Mouse (Mus musculus): ENCODE data around the gene Tdrd1. TPM values are rescaled to one million over a fixed set of nuclear protein-coding genes. Genes with fewer than 3 reads are reported as not detected.

Tdrd1 gene
- polyA plus RNA-seq, 1 experiment from 2014 or later, result 0.60 TPM

- no peak for DNase-seq (ENCODE audit: low spot score)
- Histone ChIP-seq H3K27ac (replicated peaks) (no peak overlapping the region), H3K27me3 (replicated peaks; ENCODE audit: low read depth, poor library complexity, severe bottlenecking) (no peaks in the 10 kb centered on the region), H3K4me3 (no peak overlapping the region), H3K9me3 (no peaks in the 10 kb centered on the region), H3K36me3 (replicated peaks) (no peaks in the 10 kb centered on the region), H3K4me1 (peaks cover 29% of the 10 kb centered on the region)
- 83% methylated on average over 5 of the region's 5 CpGs for WGBS
Measured at GRCm38 (mm10) chr19:56893326-56893725, 67.3 kb downstream of the Tdrd1 start.

GRCm38 (mm10) chr19:56897654-56898053, 71.6 kb downstream of the Tdrd1 start:
- Histone ChIP-seq H3K9me3 (no peaks in the 10 kb centered on the region), H3K27me3 (replicated peaks; ENCODE audit: low read depth, poor library complexity, severe bottlenecking) (0 out of 2 replicates have a peak, but pooled peaks cover 4% of the 10 kb centered on the region), H3K4me3 (no peak overlapping the region), H3K36me3 (replicated peaks) (no peaks in the 10 kb centered on the region), H3K4me1 (peaks cover 5% of the 10 kb centered on the region; the same call in 1 of the 2 replicates), H3K27ac (replicated peaks) (no peak overlapping the region)
- no peak for DNase-seq (ENCODE audit: low spot score)
- WGBS, result 82% methylated on average over 16 of the region's 16 CpGs

GRCm38 (mm10) chr19:56904095-56904494, 78.1 kb downstream of the Tdrd1 start:
- H3K27me3 ChIP-seq (replicated peaks; ENCODE audit: low read depth, poor library complexity, severe bottlenecking), result 0 out of 2 replicates have a peak, but pooled peaks cover 4% of the 10 kb centered on the region
- no peak overlapping the region for H3K27ac ChIP-seq (replicated peaks)
- H3K9me3 ChIP-seq, result no peaks in the 10 kb centered on the region
- DNase-seq (ENCODE audit: low spot score), result no peak
- H3K4me1 ChIP-seq, result peaks cover 21% of the 10 kb centered on the region
- H3K36me3 ChIP-seq (replicated peaks), result no peaks in the 10 kb centered on the region
- 71% methylated on average over 3 of the region's 3 CpGs for WGBS
- no peak overlapping the region for H3K4me3 ChIP-seq

GRCm38 (mm10) chr19:56905395-56905794, 79.4 kb downstream of the Tdrd1 start:
- peaks cover 22% of the 10 kb centered on the region for H3K4me1 ChIP-seq
- DNase-seq (ENCODE audit: low spot score), result no peak
- H3K4me3 ChIP-seq, result no peak overlapping the region
- no peaks in the 10 kb centered on the region for H3K36me3 ChIP-seq (replicated peaks)
- 0 out of 2 replicates have a peak, but pooled peaks cover 4% of the 10 kb centered on the region for H3K27me3 ChIP-seq (replicated peaks; ENCODE audit: low read depth, poor library complexity, severe bottlenecking)
- no peaks in the 10 kb centered on the region for H3K9me3 ChIP-seq
- 84% methylated on average over 7 of the region's 7 CpGs for WGBS
- H3K27ac ChIP-seq (replicated peaks), result no peak overlapping the region

- WGBS, result 31% methylated on average over 3 of the region's 3 CpGs
- Histone ChIP-seq H3K9me3 (no peaks in the 10 kb centered on the region), H3K4me3 (no peak overlapping the region), H3K36me3 (replicated peaks) (no peaks in the 10 kb centered on the region), H3K27me3 (replicated peaks; ENCODE audit: low read depth, poor library complexity, severe bottlenecking) (no peaks in the 10 kb centered on the region), H3K4me1 (peaks cover 30% of the 10 kb centered on the region), H3K27ac (replicated peaks) (no peak overlapping the region)
- DNase-seq (ENCODE audit: low spot score), result peak; percentile 27
Measured at GRCm38 (mm10) chr19:56907850-56908249, 81.8 kb downstream of the Tdrd1 start.

- DNase-seq (ENCODE audit: low spot score), result peak; percentile 74
Measured at GRCm38 (mm10) chr19:56908472-56909270, 82.7 kb downstream of the Tdrd1 start.

GRCm38 (mm10) chr19:56910561-56910960, 84.6 kb downstream of the Tdrd1 start:
- H3K4me3 ChIP-seq, result no peak overlapping the region
- no peak for DNase-seq (ENCODE audit: low spot score)
- H3K36me3 ChIP-seq (replicated peaks), result peaks cover 4% of the 10 kb centered on the region
- no peak overlapping the region for H3K27ac ChIP-seq (replicated peaks)
- 64% methylated on average over 11 of the region's 11 CpGs for WGBS
- H3K27me3 ChIP-seq (replicated peaks; ENCODE audit: low read depth, poor library complexity, severe bottlenecking), result no peaks in the 10 kb centered on the region
- peaks cover 4% of the 10 kb centered on the region; the same call in 1 of the 2 replicates for H3K9me3 ChIP-seq
- H3K4me1 ChIP-seq, result peaks cover 39% of the 10 kb centered on the region

More at GRCm38 (mm10) chr19:56908472-56909270, 82.7 kb downstream of the Tdrd1 start:
- H3K36me3 ChIP-seq (replicated peaks), result no peaks in the 10 kb centered on the region
- no peaks in the 10 kb centered on the region for H3K9me3 ChIP-seq
- H3K27me3 ChIP-seq (replicated peaks; ENCODE audit: low read depth, poor library complexity, severe bottlenecking), result no peaks in the 10 kb centered on the region
- H3K4me3 ChIP-seq, result no peak overlapping the region
- H3K27ac ChIP-seq (replicated peaks), result 0 out of 2 replicates have a peak overlapping the region, but pooled peaks have one; percentile 10
- H3K4me1 ChIP-seq, result peaks cover 33% of the 10 kb centered on the region
- WGBS, result 77% methylated on average over 17 of the region's 17 CpGs

- WGBS, result 79% methylated on average over 4 of the region's 4 CpGs
- no peak overlapping the region for H3K27ac ChIP-seq (replicated peaks)
Measured at GRCm38 (mm10) chr19:56913761-56914160, 87.8 kb downstream of the Tdrd1 start.

GRCm38 (mm10) chr19:56914658-56915057, 88.6 kb downstream of the Tdrd1 start:
- Histone ChIP-seq H3K36me3 (replicated peaks) (peaks cover 4% of the 10 kb centered on the region), H3K4me1 (peaks cover 24% of the 10 kb centered on the region), H3K4me3 (no peak overlapping the region), H3K9me3 (peaks cover 4% of the 10 kb centered on the region; the same call in 1 of the 2 replicates), H3K27me3 (replicated peaks; ENCODE audit: low read depth, poor library complexity, severe bottlenecking) (no peaks in the 10 kb centered on the region), H3K27ac (replicated peaks) (no peak overlapping the region)
- DNase-seq (ENCODE audit: low spot score), result no peak
- WGBS, result 96% methylated on average over 3 of the region's 3 CpGs

More at GRCm38 (mm10) chr19:56913761-56914160, 87.8 kb downstream of the Tdrd1 start:
- Histone ChIP-seq H3K36me3 (replicated peaks) (peaks cover 4% of the 10 kb centered on the region), H3K4me1 (peaks cover 27% of the 10 kb centered on the region), H3K27me3 (replicated peaks; ENCODE audit: low read depth, poor library complexity, severe bottlenecking) (no peaks in the 10 kb centered on the region), H3K9me3 (peaks cover 4% of the 10 kb centered on the region; the same call in 1 of the 2 replicates), H3K4me3 (no peak overlapping the region)
- no peak for DNase-seq (ENCODE audit: low spot score)

GRCm38 (mm10) chr19:56915084-56915483, 89.1 kb downstream of the Tdrd1 start:
- Histone ChIP-seq H3K36me3 (replicated peaks) (peaks cover 4% of the 10 kb centered on the region), H3K27me3 (replicated peaks; ENCODE audit: low read depth, poor library complexity, severe bottlenecking) (no peaks in the 10 kb centered on the region), H3K27ac (replicated peaks) (peak overlapping the region; percentile 31; the same call in 1 of the 2 replicates), H3K4me1 (peaks cover 26% of the 10 kb centered on the region), H3K9me3 (peaks cover 4% of the 10 kb centered on the region; the same call in 1 of the 2 replicates), H3K4me3 (no peak overlapping the region)
- peak; percentile 43 for DNase-seq (ENCODE audit: low spot score)
- WGBS, result 39% methylated on average over 6 of the region's 6 CpGs
